Mouse (Mus musculus) MEL (cell line): ENCODE data around the gene Tacr3. TPM values are rescaled to one million over a fixed set of nuclear protein-coding genes. Genes with fewer than 3 reads are reported as not detected.

Source experiments
- DNase-seq: peaks from one replicate; pipeline ENCODE4 v3.0.0; 2011; ENCODE audit warnings: low read depth, low spot score
- H3K27ac ChIP-seq: 2 replicates; pipeline ENCODE4 v1.5.1; 2012; ENCODE audit warnings: low read depth, mild to moderate bottlenecking, control low read depth, low read length, moderate library complexity; ENCODE audit not compliant: control insufficient read depth
- H3K27me3 ChIP-seq, 2 experiments: fragments of 150-350 bp in 1 of 2; sonication (generic) in 1 of 2; 2 replicates each; pipeline ENCODE4 v1.6.1; 2012; ENCODE audit warnings: low read length in 2 of 2, mild to moderate bottlenecking in 2 of 2, improper control_type of control experiment in 1 of 2, moderate library complexity in 1 of 2; ENCODE audit not compliant: insufficient read depth in 2 of 2, control insufficient read depth in 1 of 2
- H3K36me3 ChIP-seq, 2 experiments: 2 replicates each; pipeline ENCODE4 v1.6.1; 2012 to 2014; ENCODE audit warnings: low read length in 2 of 2, improper control_type of control experiment in 1 of 2, inconsistent platforms in 1 of 2, mild to moderate bottlenecking in 1 of 2; ENCODE audit not compliant: insufficient read depth in 2 of 2, control insufficient read depth in 1 of 2
- H3K4me1 ChIP-seq, 2 experiments: fragments of 150-350 bp in 1 of 2; sonication (generic) in 1 of 2; 2 replicates each; pipeline ENCODE4 v1.6.1; 2012; ENCODE audit warnings: low read length in 2 of 2, improper control_type of control experiment in 1 of 2, mild to moderate bottlenecking in 1 of 2; ENCODE audit not compliant: insufficient read depth in 2 of 2, control insufficient read depth in 1 of 2
- H3K4me3 ChIP-seq, 2 experiments: fragments of 150-350 bp in 1 of 2; sonication (generic) in 1 of 2; 2 replicates each; pipeline ENCODE4 v1.5.1; 2012; ENCODE audit warnings: low read depth in 2 of 2, low read length in 2 of 2, mild to moderate bottlenecking in 2 of 2, moderate library complexity in 2 of 2, control low read depth in 1 of 2, improper control_type of control experiment in 1 of 2; ENCODE audit not compliant: control insufficient read depth in 1 of 2, insufficient read depth in 1 of 2
- H3K79me2 ChIP-seq: 2 replicates; pipeline ENCODE4 v1.6.1; 2012; ENCODE audit warnings: mild to moderate bottlenecking, low read length, moderate library complexity; ENCODE audit not compliant: control insufficient read depth, poor library complexity, insufficient read depth
- H3K9ac ChIP-seq: 2 replicates; pipeline ENCODE4 v1.6.1; 2012; ENCODE audit warnings: low read depth, mild to moderate bottlenecking, control low read depth, low read length, moderate library complexity; ENCODE audit not compliant: control insufficient read depth, poor library complexity, severe bottlenecking
- H3K9me3 ChIP-seq: fragments of 150-350 bp; sonication (generic); replicated peaks from 2 replicates; pipeline ENCODE4 v1.6.1; 2012; ENCODE audit warnings: mild to moderate bottlenecking, low read length, improper control_type of control experiment, moderate library complexity; ENCODE audit not compliant: insufficient read depth
- CHD1 ChIP-seq: IDR thresholded peaks from 2 replicates; pipeline ENCODE4 v1.6.1; 2012; ENCODE audit warnings: low read depth, mild to moderate bottlenecking, inconsistent platforms, low read length, improper control_type of control experiment
- CHD2 ChIP-seq: IDR thresholded peaks from 2 replicates; pipeline ENCODE4 v1.6.1; 2011; ENCODE audit warnings: low read length, improper control_type of control experiment
- E2F4 ChIP-seq: IDR thresholded peaks from 2 replicates; pipeline ENCODE4 v1.6.1; 2011; ENCODE audit warnings: low read depth, low read length, improper control_type of control experiment, borderline replicate concordance
- ELF1 ChIP-seq: IDR thresholded peaks from 2 replicates; pipeline ENCODE4 v1.6.1; 2014; ENCODE audit warnings: low read depth, mild to moderate bottlenecking, inconsistent platforms, low read length, improper control_type of control experiment, moderate library complexity
- EP300 ChIP-seq, 2 experiments: IDR thresholded peaks; 2 replicates each; pipeline ENCODE4 v1.6.1; 2011; ENCODE audit warnings: improper control_type of control experiment in 2 of 2, low read length in 2 of 2, low read depth in 1 of 2, mild to moderate bottlenecking in 1 of 2
- ETS1 ChIP-seq: IDR thresholded peaks from 2 replicates; pipeline ENCODE4 v1.6.1; 2012; ENCODE audit warnings: low read depth, mild to moderate bottlenecking, inconsistent platforms, low read length, improper control_type of control experiment, moderate library complexity
- GABPA ChIP-seq: IDR thresholded peaks from 2 replicates; pipeline ENCODE4 v1.6.1; 2012; ENCODE audit warnings: low read depth, mild to moderate bottlenecking, inconsistent platforms, low read length, improper control_type of control experiment, moderate library complexity
- GATA1 ChIP-seq: IDR thresholded peaks from 2 replicates; pipeline ENCODE4 v1.6.1; 2011; ENCODE audit warnings: low read depth, low read length, improper control_type of control experiment
- HCFC1 ChIP-seq: IDR thresholded peaks from 2 replicates; pipeline ENCODE4 v1.6.1; 2012; ENCODE audit warnings: low read depth, mild to moderate bottlenecking, inconsistent platforms, low read length, improper control_type of control experiment, moderate library complexity
- JUND ChIP-seq: IDR thresholded peaks from 2 replicates; pipeline ENCODE4 v1.6.1; 2011; ENCODE audit warnings: low read depth, mild to moderate bottlenecking, improper control_type of control experiment, low read length
- MAX ChIP-seq: IDR thresholded peaks from 2 replicates; pipeline ENCODE4 v1.6.1; 2011; ENCODE audit warnings: low read length, improper control_type of control experiment
- MEF2A ChIP-seq: IDR thresholded peaks from 2 replicates; pipeline ENCODE4 v1.6.1; 2014; ENCODE audit warnings: low read depth, mild to moderate bottlenecking, inconsistent platforms, low read length, improper control_type of control experiment; ENCODE audit not compliant: poor library complexity, insufficient replicate concordance, severe bottlenecking; ENCODE audit errors: extremely low read depth
- POLR2AphosphoS2 ChIP-seq: IDR thresholded peaks from 2 replicates; pipeline ENCODE4 v1.6.1; 2011; ENCODE audit warnings: low read length, improper control_type of control experiment
- POLR2AphosphoS5 ChIP-seq: IDR thresholded peaks from 2 replicates; pipeline ENCODE4 v1.6.1; 2012; ENCODE audit warnings: low read depth, borderline replicate concordance, mild to moderate bottlenecking, inconsistent platforms, low read length, moderate library complexity, mixed read lengths
- RAD21 ChIP-seq: IDR thresholded peaks from 2 replicates; pipeline ENCODE4 v1.6.1; 2011; ENCODE audit warnings: mild to moderate bottlenecking, low read depth, low read length, improper control_type of control experiment
- SIN3A ChIP-seq: IDR thresholded peaks from 2 replicates; pipeline ENCODE4 v1.6.1; 2012; ENCODE audit warnings: low read length, improper control_type of control experiment, inconsistent platforms
- TAL1 ChIP-seq: IDR thresholded peaks from 2 replicates; pipeline ENCODE4 v1.6.1; 2012; ENCODE audit warnings: mild to moderate bottlenecking, inconsistent platforms, low read length, moderate library complexity, mixed read lengths
- TBP ChIP-seq: IDR thresholded peaks from 2 replicates; pipeline ENCODE4 v1.8.0; 2011; ENCODE audit warnings: low read depth, low read length, improper control_type of control experiment
- TCF12 ChIP-seq: IDR thresholded peaks from 2 replicates; pipeline ENCODE4 v1.6.1; 2014; ENCODE audit warnings: low read depth, mild to moderate bottlenecking, inconsistent platforms, low read length, improper control_type of control experiment, moderate library complexity
- UBTF ChIP-seq: IDR thresholded peaks from 2 replicates; pipeline ENCODE4 v1.6.1; 2012; ENCODE audit warnings: low read depth, mild to moderate bottlenecking, inconsistent platforms, low read length, improper control_type of control experiment, moderate library complexity, borderline replicate concordance; ENCODE audit not compliant: insufficient read depth
- ZMIZ1 ChIP-seq: IDR thresholded peaks from 2 replicates; pipeline ENCODE4 v1.6.1; 2012; ENCODE audit warnings: low read depth, mild to moderate bottlenecking, inconsistent platforms, low read length, improper control_type of control experiment, moderate library complexity
- polyA plus RNA-seq, 2 experiments: library from polyadenylated mRNA; stranded (reverse) in 1 of 2; unstranded in 1 of 2; fragments of >175 nt in 1 of 2; fragments of >200 nt in 1 of 2; gene quantifications; 2 replicates each; pipeline versions ENCODE4 v1.2.1 to v1.2.4; 2012; ENCODE audit warnings: low replicate concordance in 2 of 2, low read depth in 1 of 2; ENCODE audit not compliant: insufficient read length in 2 of 2, insufficient read depth in 1 of 2, missing spikeins in 1 of 2
- total RNA-seq: library from RNA; depleted of rRNA; stranded (reverse); fragments of 300-350 nt; gene quantifications from 2 replicates; pipeline ENCODE4 v1.2.3, GENCODE M21; 2012; rRNA removed

The Tacr3 gene
- total RNA-seq: not detected in 2 replicates
- polyA plus RNA-seq: not detected

- Histone ChIP-seq H3K27ac (no peak within 1 kb of the TSS), H3K4me1 (no peaks in the 10 kb centered on the region), H3K36me3 (no peaks in the 10 kb centered on the region), H3K9ac (no peak within 1 kb of the TSS), H3K9me3 (no peaks in the 10 kb centered on the region), H3K4me3 (no peak within 1 kb of the TSS), H3K79me2 (no peaks in the 10 kb centered on the region), H3K27me3 (no peaks in the 10 kb centered on the region)
- DNase-seq: no peak
- no peak for TF ChIP-seq ETS1
- no peak for TF ChIP-seq HCFC1
These were observed at the start of gene Tacr3 for GRCm38 (mm10) chr3:134828875-134829530. Gene Tacr3, plus strand, starts transcription at chr3:134829007.

DNA sequence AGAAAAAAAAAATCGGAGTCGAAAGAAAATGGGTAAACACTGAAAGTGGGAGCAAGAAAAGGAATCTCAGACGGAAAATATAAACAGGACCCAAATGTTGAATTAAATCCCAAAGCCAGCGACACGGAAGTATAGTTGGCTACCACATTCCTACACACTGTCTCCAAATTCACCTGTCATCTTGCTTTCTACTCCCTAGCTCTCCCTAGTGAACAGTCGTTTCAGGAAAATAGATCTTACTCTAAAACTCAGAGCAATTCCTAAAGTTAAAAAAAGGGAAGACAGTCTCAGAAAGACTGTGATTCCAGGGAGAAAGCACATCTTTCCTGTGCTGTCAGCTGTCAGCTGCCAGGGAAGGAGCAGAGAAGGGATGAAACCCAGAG lies 324 bp upstream of the Tacr3 start:
- no peak overlapping the region for H3K4me3 ChIP-seq
- DNase-seq: no peak
- no peaks in the 10 kb centered on the region for H3K27me3 ChIP-seq
- no peaks in the 10 kb centered on the region for H3K36me3 ChIP-seq
- no peak overlapping the region for H3K9ac ChIP-seq
- H3K4me1 ChIP-seq: no peaks in the 10 kb centered on the region
- no peaks in the 10 kb centered on the region for H3K79me2 ChIP-seq
- no peaks in the 10 kb centered on the region for H3K9me3 ChIP-seq
- TF ChIP-seq MAX (no peak), EP300 (IDR thresholded peaks at IDR 0.05; ENCODE audit: low read depth in 1 of 2, low read length in 2 of 2) (no peak)
- no peak overlapping the region for H3K27ac ChIP-seq

DNA sequence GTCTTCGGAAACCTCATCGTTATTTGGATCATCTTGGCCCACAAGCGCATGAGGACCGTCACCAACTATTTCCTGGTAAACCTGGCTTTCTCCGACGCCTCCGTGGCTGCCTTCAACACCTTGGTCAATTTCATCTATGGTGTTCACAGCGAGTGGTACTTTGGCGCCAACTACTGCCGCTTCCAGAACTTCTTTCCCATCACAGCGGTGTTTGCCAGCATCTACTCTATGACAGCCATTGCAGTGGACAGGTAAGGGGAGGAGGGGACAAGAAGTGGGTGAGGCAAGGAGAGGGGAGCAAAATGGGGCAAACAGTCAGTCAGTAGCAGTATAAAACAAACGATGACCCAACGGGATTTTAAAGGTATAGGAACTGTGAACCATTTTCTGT lies 719 bp downstream of the Tacr3 start:
- no peak for DNase-seq
- Histone ChIP-seq H3K36me3 (no peaks in the 10 kb centered on the region), H3K9ac (no peak overlapping the region), H3K27me3 (no peaks in the 10 kb centered on the region), H3K4me1 (no peaks in the 10 kb centered on the region), H3K27ac (no peak overlapping the region), H3K9me3 (no peaks in the 10 kb centered on the region), H3K79me2 (no peaks in the 10 kb centered on the region), H3K4me3 (no peak overlapping the region)
- TF ChIP-seq GABPA (no peak), ELF1 (no peak), CHD2 (no peak), TCF12 (no peak), E2F4 (no peak), TAL1 (no peak), GATA1 (no peak), MEF2A (no peak), UBTF (no peak), EP300 (IDR thresholded peaks at IDR 0.05; ENCODE audit: low read depth in 1 of 2, low read length in 2 of 2) (no peak), POLR2AphosphoS2 (no peak), TBP (no peak), SIN3A (no peak), ZMIZ1 (no peak), JUND (no peak), RAD21 (no peak), HCFC1 (no peak), POLR2AphosphoS5 (no peak), CHD1 (no peak)
